Mouse (Mus musculus) brain, embryonic 14.5 days (tissue): ENCODE results near the gene Tns3.

Experiments
- CTCF ChIP-seq: fragments of 200-500 bp; IDR thresholded peaks from 2 replicates; pipeline ENCODE4 v1.5.1; 2012; ENCODE audit warnings: inconsistent platforms, mild to moderate bottlenecking, moderate library complexity, borderline replicate concordance; ENCODE audit not compliant: insufficient read depth, insufficient read length; ENCODE audit errors: extremely low read depth
- POLR2A ChIP-seq: fragments of 200-500 bp; IDR thresholded peaks from 2 replicates; pipeline ENCODE4 v1.6.1; 2012; ENCODE audit warnings: mild to moderate bottlenecking, inconsistent platforms, borderline replicate concordance; ENCODE audit not compliant: poor library complexity, insufficient read depth, insufficient read length, severe bottlenecking; ENCODE audit errors: extremely low read depth

GRCm38 (mm10) chr11:8691605-8692004 is 27.3 kb upstream of the Tns3 start:
- no peak for TF ChIP-seq CTCF
- TF ChIP-seq POLR2A = no peak
